Mouse (Mus musculus): ENCODE results near the gene Pycr1.

DNA sequence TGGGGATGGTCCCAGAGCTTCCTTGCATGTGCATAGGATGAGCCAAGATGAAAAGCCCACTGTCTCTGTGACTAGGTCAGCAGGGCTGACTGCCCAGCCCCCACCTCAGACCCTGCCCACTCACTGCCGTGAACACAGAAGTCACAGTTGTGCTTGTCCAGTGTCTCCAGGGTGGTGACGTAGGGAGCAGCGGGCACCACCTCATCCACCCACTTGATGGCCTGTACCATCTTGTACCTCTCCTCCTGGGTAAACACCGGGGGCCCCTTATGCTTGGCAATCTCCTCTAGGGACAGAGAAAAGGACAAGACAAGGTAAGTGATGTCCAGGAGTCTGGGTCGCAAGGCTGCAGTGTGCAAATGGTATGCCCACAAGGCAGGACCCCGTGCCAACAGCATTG, 28.4 kb downstream of the Pycr1 start:
- no peak for TF ChIP-seq CTCF (IDR thresholded peaks at IDR 0.05; ENCODE audit: low read depth, low read length)
- no peak for TF ChIP-seq POLR2A (IDR thresholded peaks at IDR 0.05; ENCODE audit: extremely low read depth, insufficient read depth, low read length)
